Mouse (Mus musculus): Measurements from ENCODE around the gene Kri1.
"Not testable (repeated sequence)": the region's sequence is repeated elsewhere in the genome, so short reads cannot be mapped to it uniquely, and the experiment has no call there.

Gene Kri1

DNA sequence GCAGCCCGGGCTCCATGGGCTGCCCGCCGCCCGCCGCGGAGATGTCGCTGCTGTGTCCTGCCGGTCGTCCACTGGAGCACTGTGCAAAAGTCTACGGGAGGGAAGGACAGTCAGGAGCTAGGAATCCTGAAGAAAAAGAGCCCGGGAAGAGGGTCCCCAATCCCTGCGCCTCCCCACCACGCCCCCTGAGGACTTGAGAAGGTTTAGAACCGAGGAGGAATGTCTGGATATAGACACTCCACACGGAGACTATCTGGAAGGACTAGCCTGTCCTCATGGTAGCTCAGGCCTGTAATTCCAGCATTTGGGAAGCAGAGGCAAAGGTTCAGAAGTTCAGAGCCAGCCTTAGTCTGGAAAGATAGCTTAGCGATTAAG, 42.7 kb downstream of the Kri1 start:
- in situ Hi-C loops (cut with MboI; ENCODE audit: low sequenced_read_pairs) = no loop called here

DNA sequence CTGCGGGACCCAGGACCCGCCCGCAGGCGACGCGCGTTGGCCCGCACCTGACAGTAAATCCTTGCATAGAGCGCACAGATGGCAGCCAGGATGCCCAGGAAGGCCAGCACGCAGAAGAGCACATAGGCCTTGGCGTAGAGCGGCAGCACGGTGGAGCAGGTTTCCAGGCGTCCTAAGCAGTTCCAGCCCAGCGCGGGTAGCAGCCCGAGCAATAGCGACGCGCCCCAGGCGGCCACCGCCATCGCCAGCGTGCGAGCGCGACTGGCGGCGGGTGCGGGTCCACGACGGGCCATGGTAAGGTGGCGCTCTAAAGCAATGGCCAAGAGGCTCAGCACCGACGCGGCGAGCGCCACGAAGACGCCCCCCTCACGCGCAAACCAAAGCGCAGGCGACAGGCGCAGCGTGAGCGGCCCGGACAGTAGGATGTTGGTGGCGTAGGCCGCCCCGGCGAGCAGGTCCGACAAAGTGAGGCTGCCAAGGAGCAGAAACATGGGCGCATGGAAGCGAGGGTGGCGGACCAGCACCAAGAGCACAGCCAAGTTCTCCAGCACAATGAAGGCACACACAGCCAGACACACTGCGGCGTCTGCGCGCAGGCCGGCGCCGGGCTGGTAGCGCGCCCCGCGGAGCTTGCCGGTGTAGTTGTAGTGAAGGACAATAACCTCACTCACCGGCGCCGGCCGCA, 43.2 kb downstream of the Kri1 start:
- in situ Hi-C loops (cut with MboI; ENCODE audit: low sequenced_read_pairs) = no loop called here

DNA sequence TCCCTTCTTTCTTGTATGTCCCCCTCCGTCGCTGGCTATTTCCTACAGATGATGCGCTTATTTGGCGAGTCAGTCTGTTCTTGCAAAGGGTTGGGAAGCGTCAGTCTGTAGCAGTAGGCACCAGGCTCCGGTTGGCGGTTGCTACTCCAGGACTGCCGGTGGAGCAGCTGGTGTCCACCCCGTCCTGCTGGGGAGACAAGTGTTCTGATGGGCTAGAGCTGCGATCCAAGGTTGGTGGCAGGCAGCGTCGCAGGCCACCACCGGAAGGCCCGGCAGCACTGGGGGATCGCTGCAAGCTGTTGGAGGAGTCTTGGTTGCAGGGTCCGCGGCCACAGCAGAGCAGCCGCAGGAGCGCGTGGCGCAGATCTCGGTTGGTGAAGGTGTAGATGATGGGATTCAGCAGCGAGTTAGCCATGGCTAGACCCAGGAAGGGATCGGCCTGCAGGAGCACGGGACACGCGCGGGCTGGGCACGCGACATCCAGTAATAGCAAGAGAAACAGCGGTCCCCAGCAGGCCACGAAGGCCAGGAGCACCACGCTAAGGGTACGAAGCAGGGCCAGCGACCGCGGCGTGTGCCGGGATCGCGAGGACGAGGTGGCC, 43.8 kb downstream of the Kri1 start:
- in situ Hi-C loops (cut with MboI; ENCODE audit: low sequenced_read_pairs) = no loop called here

DNA sequence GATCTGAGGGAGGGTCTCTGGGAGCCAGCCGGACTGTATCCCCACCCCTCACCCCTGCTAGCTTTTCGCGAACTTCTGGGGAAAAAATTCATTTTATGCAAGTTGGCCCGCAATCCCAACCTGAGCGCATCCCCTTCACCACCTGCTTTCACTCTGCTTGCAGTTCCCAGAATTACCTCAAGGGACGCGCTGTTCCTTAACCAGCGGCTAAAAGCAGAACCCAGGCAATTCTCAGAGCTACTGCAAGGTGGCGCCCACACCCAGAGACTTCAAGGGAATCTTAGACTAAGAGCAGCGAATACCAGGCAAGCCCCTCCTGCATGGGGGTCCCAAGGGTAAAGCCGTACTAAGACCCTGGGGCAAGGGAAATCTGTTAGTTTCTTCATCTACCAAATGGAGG, 46.4 kb downstream of the Kri1 start:
- in situ Hi-C loops (cut with MboI; ENCODE audit: low sequenced_read_pairs) = no loop called here

DNA sequence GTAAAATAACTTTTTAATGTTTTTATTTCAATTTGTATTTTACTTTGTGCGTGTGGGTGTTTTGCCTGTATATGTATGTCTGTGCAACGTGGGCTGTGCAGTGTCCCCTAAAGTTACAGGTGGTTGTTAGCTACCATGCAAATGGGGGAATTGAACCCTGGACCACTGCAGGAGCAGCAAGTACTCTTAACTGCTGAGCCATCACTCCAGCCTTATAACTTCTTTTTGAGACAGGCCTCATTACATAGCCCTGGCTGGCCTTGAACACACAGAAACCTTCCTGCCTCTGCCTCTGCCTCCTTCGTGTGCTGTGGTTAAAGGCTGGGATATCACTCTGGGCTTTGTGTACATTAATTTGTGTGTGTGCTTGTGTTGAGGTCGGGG, 48.3 kb downstream of the Kri1 start:
- in situ Hi-C loops (cut with MboI; ENCODE audit: low sequenced_read_pairs) = no loop called here

DNA sequence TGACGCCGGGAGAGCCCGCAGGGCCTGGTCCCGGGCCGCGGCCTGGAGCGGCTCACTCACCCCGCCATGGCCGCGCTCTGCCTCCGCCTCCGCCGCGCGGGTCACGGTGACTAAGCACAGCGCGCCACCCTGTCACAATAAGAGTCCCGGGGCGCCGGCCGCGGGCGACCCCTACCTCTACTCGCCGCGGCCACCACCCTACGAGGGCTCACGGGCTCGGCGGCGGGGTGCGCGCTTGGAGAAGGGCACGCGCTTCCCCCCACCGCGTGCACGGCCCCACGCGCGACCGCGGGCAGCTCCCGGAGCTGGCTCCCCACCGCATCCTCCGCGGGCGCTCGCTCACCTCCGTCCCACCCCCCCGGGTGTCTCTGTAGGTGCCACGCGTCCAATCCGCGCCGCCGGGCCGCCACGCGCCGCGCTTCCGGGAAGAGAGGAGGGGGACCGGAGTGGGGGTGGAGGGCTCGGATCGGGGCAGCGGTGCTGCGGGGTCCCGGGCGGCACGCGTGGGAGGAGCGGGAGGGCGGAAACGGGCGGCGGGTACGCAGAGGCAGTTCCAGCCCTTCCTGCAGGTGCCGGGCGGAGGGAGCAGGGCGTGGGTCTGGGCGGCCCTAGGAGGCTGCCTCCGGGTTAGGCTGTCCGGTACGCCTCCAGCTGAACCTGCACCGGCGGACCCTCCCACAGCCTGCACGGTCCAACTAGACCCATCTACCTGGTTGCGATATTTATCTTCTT, 48.9 kb downstream of the Kri1 start, which contains the start of gene Keap1:
Gene Keap1 (minus strand): TSS at position 629 of the 732 bp plus-strand sequence.
- in situ Hi-C loops (cut with MboI; ENCODE audit: low sequenced_read_pairs) = no loop called here

DNA sequence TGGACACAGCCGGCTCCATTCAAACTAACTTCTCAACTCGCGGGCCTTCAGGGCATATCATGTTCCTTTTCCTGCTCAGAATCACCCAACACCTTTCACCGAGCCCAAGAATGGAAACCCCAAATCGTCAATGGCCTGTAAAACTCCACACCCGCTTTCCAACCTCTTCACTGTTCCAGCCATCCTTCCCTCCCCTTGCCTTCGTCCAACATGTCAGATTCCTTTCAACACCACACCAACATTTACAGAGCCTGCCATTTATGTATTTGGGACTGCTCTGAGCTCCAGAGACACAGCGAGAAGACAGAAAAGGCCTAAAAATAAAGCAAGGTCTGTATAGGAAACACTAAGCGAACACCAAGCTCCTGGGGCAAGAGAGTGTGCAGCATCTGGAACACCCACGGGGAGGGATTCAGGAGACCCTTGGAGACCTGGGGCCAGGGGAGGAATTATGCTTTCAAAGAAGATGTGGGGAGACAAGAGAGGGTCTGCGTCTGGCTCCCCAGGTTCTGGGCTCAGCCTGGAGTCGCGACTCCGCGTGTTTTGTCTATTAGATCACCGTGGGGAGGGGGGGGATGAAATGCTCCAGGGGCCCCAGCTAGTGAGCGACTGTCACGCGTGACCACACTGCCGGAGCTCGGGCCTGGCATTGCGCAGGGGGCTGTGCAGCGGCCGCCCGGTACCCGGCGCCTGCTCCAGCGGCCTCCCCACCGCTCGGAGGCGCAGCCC, 49.6 kb downstream of the Kri1 start:
- in situ Hi-C loops (cut with MboI; ENCODE audit: low sequenced_read_pairs) = no loop called here

DNA sequence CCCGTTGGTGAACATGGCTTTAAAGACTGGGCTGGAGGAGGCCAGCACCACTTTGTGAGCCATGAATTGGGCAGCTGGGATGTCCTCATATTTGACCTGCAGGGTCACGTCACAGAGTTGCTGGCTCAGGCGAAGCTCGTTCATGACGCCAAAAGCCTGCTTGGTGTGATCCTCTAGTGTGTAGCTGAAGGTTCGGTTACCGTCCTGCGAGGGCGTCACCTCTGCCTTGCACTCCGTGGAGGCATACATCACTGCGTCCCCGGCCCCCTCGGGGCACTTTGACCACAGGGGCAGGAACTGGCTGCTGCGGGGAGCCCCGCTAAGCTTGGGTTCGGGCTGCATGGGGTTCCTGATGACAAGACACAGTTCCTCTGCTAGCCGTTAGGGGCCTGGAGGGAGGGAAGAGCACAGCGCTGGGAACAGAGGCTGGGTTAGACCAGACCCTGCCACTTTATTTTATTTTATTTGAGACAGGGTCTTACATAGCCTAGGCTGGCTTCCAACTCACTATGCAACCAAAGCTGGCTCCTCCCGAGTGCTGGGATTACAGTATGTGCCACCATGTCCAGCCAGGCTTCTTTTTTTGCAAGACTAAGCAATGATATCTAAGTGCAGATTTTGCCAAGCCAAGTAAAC, 50.3 kb downstream of the Kri1 start:
- in situ Hi-C loops (cut with MboI; ENCODE audit: low sequenced_read_pairs) = no loop called here

DNA sequence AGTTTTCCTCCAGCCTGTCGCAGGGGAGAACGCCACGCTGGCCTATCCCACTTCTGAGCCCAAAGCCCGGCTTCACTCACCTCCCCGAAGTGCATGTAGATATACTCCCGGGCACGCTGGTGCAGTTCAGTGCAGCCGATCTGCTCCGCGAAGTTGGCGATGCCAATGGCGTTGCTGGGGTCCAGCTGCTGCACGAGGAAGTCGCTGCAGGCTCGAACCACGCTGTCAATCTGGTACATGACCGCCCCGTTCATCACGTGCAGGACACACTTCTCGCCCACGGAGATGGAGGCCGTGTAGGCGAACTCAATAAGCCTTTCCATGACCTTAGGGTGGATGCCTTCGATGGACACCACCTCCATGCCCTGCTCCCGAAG, 50.8 kb downstream of the Kri1 start:
- in situ Hi-C loops (cut with MboI; ENCODE audit: low sequenced_read_pairs) = no loop called here

DNA sequence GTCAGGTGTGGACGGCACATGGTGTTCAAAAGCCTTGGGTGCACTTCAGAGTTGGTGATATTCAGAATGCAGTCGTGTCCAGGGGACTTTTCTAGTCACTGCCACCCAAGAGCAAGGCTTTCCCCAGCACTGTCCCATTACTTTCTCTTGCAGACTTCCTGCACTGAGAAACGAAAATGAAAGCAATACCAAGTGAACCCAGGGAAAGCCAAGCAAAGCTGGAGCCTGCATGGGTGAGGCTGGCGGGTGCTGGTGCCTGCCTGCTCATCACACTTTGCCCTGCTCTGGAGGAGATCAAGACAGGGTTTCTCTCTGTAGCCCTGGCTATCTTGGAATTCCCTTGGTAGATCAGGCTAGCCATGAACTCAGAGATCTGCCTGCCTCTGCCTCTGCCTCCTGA, 52.4 kb downstream of the Kri1 start:
- in situ Hi-C loops (cut with MboI; ENCODE audit: low sequenced_read_pairs) = no loop called here

DNA sequence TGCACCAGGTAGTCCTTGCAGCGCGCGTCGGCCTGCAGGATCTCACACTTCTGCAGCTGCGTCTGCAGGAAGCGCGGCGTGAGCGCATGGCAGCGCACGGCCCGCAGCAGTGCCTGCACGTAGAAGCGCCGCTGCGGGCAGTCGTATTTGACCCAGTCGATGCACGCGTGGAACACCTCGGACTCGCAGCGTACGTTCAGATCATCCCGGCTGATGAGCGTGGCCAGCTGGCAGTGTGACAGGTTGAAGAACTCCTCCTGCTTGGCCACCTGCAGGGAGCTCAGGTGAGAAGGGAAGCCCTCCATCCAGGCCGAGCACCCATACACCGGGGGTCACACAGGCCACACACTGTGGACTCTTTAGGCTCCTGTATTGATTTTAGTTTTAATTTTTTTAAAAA, 54.0 kb downstream of the Kri1 start:
- in situ Hi-C loops (cut with MboI; ENCODE audit: low sequenced_read_pairs) = no loop called here

DNA sequence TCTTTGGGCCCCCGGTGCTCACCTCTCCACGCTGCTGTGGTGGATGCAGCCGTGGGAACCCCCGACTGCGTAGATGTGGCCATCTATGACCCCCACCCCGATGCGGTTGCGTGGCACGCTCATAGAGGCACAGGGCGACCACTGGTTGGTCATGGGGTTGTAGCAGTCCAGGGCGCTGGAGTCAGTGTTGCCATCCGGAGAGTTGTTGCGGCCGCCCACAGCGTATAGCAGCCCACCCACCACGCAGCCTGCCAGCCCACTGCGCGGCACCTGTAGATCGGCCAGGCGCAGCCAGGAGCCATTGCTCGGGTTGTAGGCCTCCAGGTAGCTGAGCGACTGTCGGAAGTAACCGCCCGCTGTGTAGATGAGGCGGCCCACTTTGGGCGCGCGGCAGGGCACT, 54.4 kb downstream of the Kri1 start:
- in situ Hi-C loops (cut with MboI; ENCODE audit: low sequenced_read_pairs) = no loop called here

DNA sequence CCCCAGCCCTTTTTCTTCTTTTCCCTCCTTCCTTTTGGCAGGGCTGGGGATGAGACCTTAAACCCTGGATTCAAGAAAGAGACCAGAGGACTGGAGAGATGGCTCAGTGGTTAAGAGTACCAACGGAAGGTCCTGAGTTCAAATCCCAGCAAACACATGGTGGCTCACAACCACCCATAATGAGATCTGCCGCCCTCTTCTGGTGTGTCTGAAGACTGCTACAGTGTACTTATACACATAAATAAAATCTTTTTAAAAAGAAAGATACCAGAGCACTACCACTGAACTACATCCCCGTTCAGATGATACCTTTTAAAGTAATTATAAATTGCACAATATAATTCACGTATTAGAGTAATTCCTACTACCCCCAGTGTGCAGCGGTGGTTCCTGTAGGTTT, 54.9 kb downstream of the Kri1 start:
- in situ Hi-C loops (cut with MboI; ENCODE audit: low sequenced_read_pairs) = no loop called here

DNA sequence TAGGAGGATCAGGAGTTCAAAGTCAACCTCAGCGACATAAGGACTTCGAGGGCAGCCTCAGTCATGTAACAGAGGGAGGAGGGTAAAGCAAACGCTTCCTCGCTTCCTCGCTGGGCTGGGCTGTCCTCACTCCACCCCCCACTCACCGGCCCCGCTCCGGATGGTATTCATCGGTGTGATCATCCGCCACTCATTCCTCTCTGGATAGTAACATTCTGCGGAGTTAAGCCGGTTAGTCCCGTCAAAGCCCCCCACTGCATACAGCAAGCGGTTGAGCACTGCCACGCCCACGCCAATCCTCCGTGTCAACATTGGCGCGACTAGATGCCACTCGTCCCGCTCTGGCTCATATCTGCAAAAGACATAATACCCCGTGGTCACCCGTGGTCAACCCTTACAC, 56.2 kb downstream of the Kri1 start:
- in situ Hi-C loops (cut with MboI; ENCODE audit: low sequenced_read_pairs) = no loop called here

DNA sequence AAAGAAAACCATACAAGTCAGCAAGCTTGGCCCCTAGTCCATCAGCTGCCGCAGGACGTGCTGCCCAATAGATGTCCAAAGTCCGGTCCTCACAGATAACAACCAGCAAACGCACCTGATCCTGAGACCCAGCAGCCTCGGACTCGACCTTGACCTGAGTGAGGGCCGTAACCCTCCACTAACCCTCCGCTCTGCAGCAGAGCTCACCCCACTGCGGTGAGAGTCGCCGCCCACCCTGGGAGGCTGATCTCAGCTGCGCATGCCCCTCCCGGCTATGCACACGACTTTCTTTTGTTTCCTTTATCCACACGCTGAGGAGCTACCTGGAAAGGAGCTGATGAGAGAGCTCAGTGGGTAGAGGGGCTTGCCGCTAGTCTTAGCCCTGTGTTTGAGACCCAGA, 60.4 kb downstream of the Kri1 start:
- in situ Hi-C loops (cut with MboI; ENCODE audit: low sequenced_read_pairs) = no loop called here

DNA sequence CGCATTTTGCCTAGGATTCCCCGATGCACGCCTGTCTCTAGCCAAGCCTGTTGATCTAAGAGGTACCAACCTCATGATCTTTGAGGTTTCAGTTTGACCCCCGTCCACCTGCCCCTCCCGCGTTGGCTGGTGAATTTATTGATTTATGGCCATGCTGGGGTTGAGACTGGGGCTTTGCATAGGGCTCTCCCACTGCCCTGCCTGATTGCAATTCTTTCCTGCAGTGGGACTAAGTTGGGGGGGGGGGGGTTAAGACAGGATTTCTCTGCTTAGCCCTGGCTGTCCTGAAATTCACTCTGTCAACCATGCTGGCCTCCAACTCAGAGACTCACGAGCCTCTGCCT, 62.4 kb downstream of the Kri1 start:
- in situ Hi-C loops (cut with MboI; ENCODE audit: low sequenced_read_pairs) = no loop called here

DNA sequence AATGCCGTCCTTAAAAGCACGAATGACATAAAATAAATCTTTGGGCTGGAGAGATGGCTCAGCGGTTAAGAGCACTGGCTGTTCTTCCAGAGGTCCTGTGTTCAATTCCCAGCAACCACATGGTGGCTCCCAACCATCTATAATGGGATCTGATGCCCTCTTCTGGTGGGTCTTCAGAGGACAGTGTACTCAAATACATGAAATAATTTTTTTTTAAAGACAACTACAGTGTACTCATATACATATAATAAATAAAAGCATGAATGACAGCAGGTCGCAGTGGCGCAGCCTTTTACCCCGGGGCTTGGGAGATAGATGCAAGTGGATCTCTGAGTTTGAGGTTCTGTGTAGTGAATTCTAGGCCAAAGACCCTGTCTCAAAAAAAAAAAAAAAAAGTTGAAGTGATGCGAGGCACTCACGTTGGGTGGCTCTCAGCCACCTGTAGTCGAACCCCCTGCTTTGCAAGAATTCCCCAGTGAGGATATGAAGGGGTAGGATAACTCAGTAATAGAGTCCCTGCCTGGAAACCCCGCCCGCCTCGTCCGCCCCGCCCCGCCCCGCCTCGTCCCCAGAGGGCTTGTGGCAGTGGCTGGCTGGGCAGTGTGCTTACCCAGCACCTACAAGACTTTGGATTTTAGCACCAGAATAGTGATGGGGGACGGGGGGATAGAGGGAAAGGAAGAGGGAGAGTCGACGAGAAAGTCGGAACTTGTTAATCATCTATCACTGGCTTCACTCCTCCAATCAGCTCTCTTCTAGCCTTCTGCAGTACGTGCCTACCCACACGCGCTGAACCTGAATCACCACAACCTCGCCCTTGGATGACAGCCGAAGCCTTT, 63.0 kb downstream of the Kri1 start:
- in situ Hi-C loops (cut with MboI; ENCODE audit: low sequenced_read_pairs) = no loop called here

DNA sequence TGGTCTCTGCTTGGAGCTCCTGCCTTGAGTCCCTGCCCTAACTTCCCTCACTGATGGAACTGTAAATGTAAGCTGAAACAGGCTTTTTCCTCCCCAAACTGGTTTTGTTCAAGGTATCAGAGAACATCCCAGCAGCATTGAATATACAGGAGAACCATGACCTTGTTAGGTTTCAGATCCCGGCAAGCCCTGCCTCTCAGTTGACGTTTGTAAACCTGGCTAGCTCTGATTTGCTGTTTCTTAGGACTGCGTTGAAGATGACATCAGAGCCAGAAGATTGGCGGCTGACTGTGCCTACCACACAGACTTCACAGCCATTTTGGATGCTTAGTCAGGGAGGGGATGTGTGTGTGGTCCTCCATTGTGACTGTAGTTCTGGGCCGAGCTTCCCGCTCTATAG, 63.9 kb downstream of the Kri1 start:
- in situ Hi-C loops (cut with MboI; ENCODE audit: low sequenced_read_pairs) = no loop called here

DNA sequence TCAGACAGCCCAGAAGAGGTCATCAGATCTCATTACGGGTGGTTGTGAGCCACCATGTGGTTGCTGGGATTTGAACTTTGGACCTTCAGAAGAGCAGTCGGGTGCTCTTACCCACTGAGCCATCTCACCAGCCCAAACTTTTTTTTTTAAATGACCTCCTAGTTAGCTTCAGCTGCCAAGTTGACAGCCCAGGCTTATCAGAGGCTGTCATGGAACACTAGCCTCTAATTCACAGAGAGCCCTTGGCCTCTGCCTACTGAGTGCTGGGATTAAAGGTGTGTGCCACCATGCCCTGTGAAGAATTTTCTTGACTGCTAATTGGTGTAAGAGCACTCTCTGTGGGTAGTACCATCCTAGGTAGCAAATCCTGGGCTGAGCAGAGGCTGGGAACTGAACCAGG, 64.3 kb downstream of the Kri1 start:
- in situ Hi-C loops (cut with MboI; ENCODE audit: low sequenced_read_pairs) = not testable (repeated sequence)
